8 mouse cellular contexts compared by ENCODE assay signal in the genomic region with DNA sequence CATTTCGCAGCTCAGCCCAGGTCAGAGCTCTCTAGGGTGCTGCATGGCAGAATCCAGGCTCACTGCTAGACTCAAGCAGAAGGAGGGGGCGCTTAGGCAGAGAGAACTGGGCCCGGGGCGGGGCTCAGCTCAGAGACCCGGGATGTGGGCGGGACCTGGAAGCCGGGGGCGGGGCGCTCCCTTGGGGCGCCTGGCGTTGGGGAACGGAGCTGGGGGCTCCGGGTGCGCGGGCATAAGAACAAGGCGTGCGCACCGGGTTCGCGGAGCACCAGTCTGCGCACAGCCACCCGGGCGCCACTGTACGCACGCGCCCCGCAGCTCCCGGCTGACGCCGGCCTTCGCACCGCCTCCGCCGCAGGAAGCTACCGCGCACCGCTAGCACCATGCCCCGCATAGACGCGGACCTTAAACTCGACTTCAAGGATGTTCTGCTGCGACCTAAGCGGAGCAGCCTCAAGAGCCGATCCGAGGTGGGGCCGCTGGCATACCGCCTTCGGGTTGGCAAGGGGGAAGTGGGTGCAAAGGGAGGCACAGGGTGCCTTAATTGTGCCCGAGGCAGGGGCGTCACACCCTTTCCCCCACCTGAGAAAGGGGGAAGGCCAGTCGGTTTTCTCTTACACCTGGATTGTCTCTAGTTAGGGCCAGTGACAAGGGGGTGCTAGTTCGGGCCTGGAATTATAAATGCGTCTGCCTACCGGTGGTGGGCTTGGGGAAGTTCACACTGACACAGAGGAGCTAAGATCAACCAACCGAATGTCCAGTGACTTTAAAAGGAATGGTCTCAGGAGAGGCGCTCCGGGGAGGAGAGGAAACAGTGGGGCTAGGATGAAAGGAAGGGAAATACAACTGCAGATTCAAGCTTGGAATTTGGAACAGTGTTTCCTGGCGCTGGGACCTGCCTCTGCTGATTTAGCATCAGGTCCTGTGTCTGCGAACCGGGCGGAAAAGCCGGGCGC. TPM values are rescaled to one million over a fixed set of nuclear protein-coding genes. Genes with fewer than 3 reads are reported as not detected.
DNase-seq lines count a peak whose midpoint lies in the region; ATAC-seq and TF ChIP-seq lines count a peak whose summit lies in the region.

A gene (plus strand): TSS at position 171 of the 956 bp plus-strand sequence.

- peak; percentile 29; the same call in 1 of the 2 replicates for TF ChIP-seq EP300 in liver, embryonic 14.5 days (IDR thresholded peaks at IDR 0.05; ENCODE audit: low read depth)

- H3K9me3 ChIP-seq in heart, embryonic 13.5 days: peaks cover 4% of the 10 kb centered on the region; the same call in 1 of the 2 replicates
- no peaks in the 10 kb centered on the region for H3K9me3 ChIP-seq in liver, embryonic 14.5 days (ENCODE audit: control insufficient read depth, low read length)
- no peaks in the 10 kb centered on the region for H3K9me3 ChIP-seq in neural tube, embryonic 12.5 days

- TF ChIP-seq POLR2A in embryonic fibroblast, embryonic 13.5 days (IDR thresholded peaks at IDR 0.05; ENCODE audit: low read depth, low read length): peak; percentile 40; the same call in 1 of the 2 replicates

- peak; percentile 80 for ATAC-seq in heart, embryonic 13.5 days (ENCODE audit: extremely low read depth, insufficient number of reproducible peaks, low FRiP score, low TSS enrichment)
- ATAC-seq in liver, embryonic 14.5 days (ENCODE audit: insufficient read depth): peak; percentile 75
- peak; percentile 84 for ATAC-seq in neural tube, embryonic 12.5 days (ENCODE audit: low FRiP score, low read depth)

- H3ac ChIP-seq in C2C12 (ENCODE audit: control insufficient read depth, insufficient read length, low read depth): peak within 1 kb of the TSS; percentile 49

- DNase-seq in brain, adult 2 months (ENCODE audit: low read depth, low spot score): peak; percentile 90
- peak; percentile 93 for DNase-seq in kidney, postnatal 14 days
- peak; percentile 69 to 82 (median 74) for DNase-seq in liver, embryonic 14.5 days (ENCODE audit: low read depth in 3 of 3, low spot score in 3 of 3)
- DNase-seq in testis, postnatal 10 days (ENCODE audit: low spot score): peak; percentile 86

- peak within 1 kb of the TSS; percentile 29 for H3K4me3 ChIP-seq in C2C12 (ENCODE audit: insufficient read depth, poor library complexity, severe bottlenecking)
- peak within 1 kb of the TSS; percentile 77 for H3K4me3 ChIP-seq in embryonic fibroblast, embryonic 13.5 days (ENCODE audit: insufficient read depth, low read length)
- peak within 1 kb of the TSS; percentile 81 for H3K4me3 ChIP-seq in heart, embryonic 13.5 days
- H3K4me3 ChIP-seq in liver, embryonic 14.5 days (ENCODE audit: insufficient read depth in 1 of 2, low read depth in 2 of 2, low read length in 2 of 2): peak within 1 kb of the TSS; percentile 70 to 82
- H3K4me3 ChIP-seq in neural tube, embryonic 12.5 days: peak within 1 kb of the TSS; percentile 44

- H3K79me3 ChIP-seq in C2C12 (ENCODE audit: low read depth): no peaks in the 10 kb centered on the region

- 0 out of 2 replicates have a peak, but pooled peaks cover 2% of the 10 kb centered on the region for H3K4me1 ChIP-seq in embryonic fibroblast, embryonic 13.5 days (ENCODE audit: control insufficient read depth, insufficient read depth, low read length)
- peaks cover 43% of the 10 kb centered on the region for H3K4me1 ChIP-seq in heart, embryonic 13.5 days
- peaks cover 50 to 60% of the 10 kb centered on the region in 2 experiments for H3K4me1 ChIP-seq in liver, embryonic 14.5 days (replicated peaks; ENCODE audit: control insufficient read depth in 2 of 2, insufficient read depth in 2 of 2, low read length in 1 of 2)
- peaks cover 14% of the 10 kb centered on the region for H3K4me1 ChIP-seq in neural tube, embryonic 12.5 days

- WGBS in heart, embryonic 13.5 days: 1% methylated on average over 63 of the region's 63 CpGs
- WGBS in liver, embryonic 14.5 days (ENCODE audit: insufficient replicate concordance): under 1% methylated on average over 63 of the region's 63 CpGs
- under 1% methylated on average over 63 of the region's 63 CpGs for WGBS in neural tube, embryonic 12.5 days

- H3K27me3 ChIP-seq in C2C12 (ENCODE audit: control insufficient read depth, insufficient read depth, insufficient read length): no peaks in the 10 kb centered on the region
- no peaks in the 10 kb centered on the region for H3K27me3 ChIP-seq in heart, embryonic 13.5 days (replicated peaks)
- no peaks in the 10 kb centered on the region for H3K27me3 ChIP-seq in liver, embryonic 14.5 days (ENCODE audit: control insufficient read depth, insufficient read depth, low read length)
- H3K27me3 ChIP-seq in neural tube, embryonic 12.5 days (replicated peaks): peaks cover 5% of the 10 kb centered on the region; the same call in 1 of the 2 replicates

- H3K27ac ChIP-seq in embryonic fibroblast, embryonic 13.5 days (ENCODE audit: insufficient read depth, low read length): no peak within 1 kb of the TSS
- H3K27ac ChIP-seq in heart, embryonic 13.5 days (replicated peaks): peak within 1 kb of the TSS; percentile 97
- peak within 1 kb of the TSS; percentile 95 for H3K27ac ChIP-seq in liver, embryonic 14.5 days
- H3K27ac ChIP-seq in neural tube, embryonic 12.5 days: no peak within 1 kb of the TSS

- H3K4me2 ChIP-seq in heart, embryonic 13.5 days: peak within 1 kb of the TSS; percentile 91
- peak within 1 kb of the TSS; percentile 85 for H3K4me2 ChIP-seq in liver, embryonic 14.5 days (ENCODE audit: low read depth)
- H3K4me2 ChIP-seq in neural tube, embryonic 12.5 days (replicated peaks): peak within 1 kb of the TSS; percentile 88

- no peak for TF ChIP-seq CTCF in C2C12 (IDR thresholded peaks at IDR 0.05; ENCODE audit: control insufficient read depth, insufficient read depth, insufficient read length)
- TF ChIP-seq CTCF in embryonic fibroblast, embryonic 13.5 days (IDR thresholded peaks at IDR 0.05; ENCODE audit: borderline replicate concordance, insufficient read depth, low read length): no peak
- peak; percentile 21; the same call in 1 of the 2 replicates for TF ChIP-seq CTCF in liver, embryonic 14.5 days (IDR thresholded peaks at IDR 0.05; ENCODE audit: low read depth)

- peak within 1 kb of the TSS; percentile 95 for H3K9ac ChIP-seq in heart, embryonic 13.5 days
- peak within 1 kb of the TSS; percentile 95 for H3K9ac ChIP-seq in liver, embryonic 14.5 days (replicated peaks)
- peak within 1 kb of the TSS; percentile 57 for H3K9ac ChIP-seq in neural tube, embryonic 12.5 days

- no peaks in the 10 kb centered on the region for H3K36me3 ChIP-seq in C2C12 (ENCODE audit: control insufficient read depth, insufficient read depth)
- H3K36me3 ChIP-seq in heart, embryonic 13.5 days: no peaks in the 10 kb centered on the region
- H3K36me3 ChIP-seq in liver, embryonic 14.5 days (replicated peaks; ENCODE audit: control insufficient read depth, insufficient read depth, low read depth): peaks cover 12% of the 10 kb centered on the region
- no peaks in the 10 kb centered on the region for H3K36me3 ChIP-seq in neural tube, embryonic 12.5 days

- H3K79me2 ChIP-seq in C2C12 (ENCODE audit: control insufficient read depth, insufficient read depth): no peaks in the 10 kb centered on the region

TF ChIP-seq in C2C12, 6 proteins besides CTCF, POLR2A, EP300 and RAD21:
- no peak for TF ChIP-seq MYOG (IDR thresholded peaks at IDR 0.05; ENCODE audit: control insufficient read depth, extremely low read depth, insufficient read length)
- no peak for TF ChIP-seq CEBPB (IDR thresholded peaks at IDR 0.05; ENCODE audit: low read depth)
- no peak for TF ChIP-seq MYOD1 (IDR thresholded peaks at IDR 0.05; ENCODE audit: control insufficient read depth, insufficient read length, low read depth)
- TF ChIP-seq USF1 (IDR thresholded peaks at IDR 0.05; ENCODE audit: low read depth): no peak
- TF ChIP-seq MAX (IDR thresholded peaks at IDR 0.05): no peak
- no peak for TF ChIP-seq FOSL1 (IDR thresholded peaks at IDR 0.05; ENCODE audit: insufficient read depth, low read length, poor library complexity, severe bottlenecking)
TF ChIP-seq in C2C12: peak in this region for 0.

RNA-seq across cellular contexts. Expression of the gene that starts here (rescaled TPM):
- polyA plus RNA-seq in C2C12 (2012; fragmentation: generic; extraction: Trizol): 12.9 TPM
- polyA plus RNA-seq in embryonic fibroblast, embryonic 13.5 days (2011; ENCODE audit: insufficient read length, low read depth, missing spikeins): 9.3 and 9.7 TPM in 2 replicates
- 179 and 199 TPM in 2 replicates for polyA plus RNA-seq in heart, embryonic 13.5 days (2015; fragmentation: Nextera tagmentation; extraction: Ambion mirVana)
- polyA plus RNA-seq in liver, embryonic 14.5 days (2012; rRNA removed): 116 and 155 TPM in 2 replicates
- polyA plus RNA-seq in liver, embryonic 14.5 days (2014; fragmentation: Nextera tagmentation; extraction: Ambion mirVana): 295 and 311 TPM in 2 replicates
- polyA plus RNA-seq in neural tube, embryonic 12.5 days (2016; fragmentation: Nextera tagmentation; extraction: Ambion mirVana): 22.0 and 24.9 TPM in 2 replicates

Comparison
In these comparisons a context has a peak if more than half of its experiments do, and no peak if none do; other contexts are left out.
1. H3K4me3 ChIP-seq: peak in every context shown above with its lines; median percentile 81 in heart, embryonic 13.5 days; 77 in embryonic fibroblast, embryonic 13.5 days; 76 in liver, embryonic 14.5 days; 44 in neural tube, embryonic 12.5 days; 29 in C2C12.
2. H3K27ac ChIP-seq: peak in heart, embryonic 13.5 days (single experiment) and liver, embryonic 14.5 days (single experiment); none in embryonic fibroblast, embryonic 13.5 days (single experiment) and neural tube, embryonic 12.5 days (single experiment).
3. Peak in every context shown above with its lines, with median percentiles within 50 percentile points of each other: DNase-seq, ATAC-seq, H3K4me2 ChIP-seq and H3K9ac ChIP-seq.